Mouse (Mus musculus): Measurements from ENCODE around the gene Apba1. TPM values are rescaled to one million over a fixed set of nuclear protein-coding genes. Genes with fewer than 3 reads are reported as not detected.

The Apba1 gene
- polyA plus RNA-seq, 1 experiment from 2014 or later = 6.0 TPM

- Histone ChIP-seq H3K9ac (no peak overlapping the region), H3K4me2 (replicated peaks) (no peak overlapping the region), H3K4me1 (peaks cover 11% of the 10 kb centered on the region), H3K27me3 (no peaks in the 10 kb centered on the region; the same call in 1 of the 2 replicates), H3K4me3 (no peak overlapping the region), H3K36me3 (peaks cover 21% of the 10 kb centered on the region), H3K9me3 (replicated peaks) (no peaks in the 10 kb centered on the region), H3K27ac (no peak overlapping the region)
- peak; percentile 32; the same call in 1 of the 2 replicates for ATAC-seq (ENCODE audit: low FRiP score)
- 21% methylated on average over 11 of the region's 12 CpGs for WGBS
These were observed 189.8 kb downstream of the Apba1 start for GRCm38 (mm10) chr19:23948301-23949000.

- Histone ChIP-seq H3K4me2 (replicated peaks) (no peak overlapping the region), H3K4me1 (peaks cover 17% of the 10 kb centered on the region), H3K9ac (no peak overlapping the region), H3K27me3 (no peaks in the 10 kb centered on the region), H3K4me3 (no peak overlapping the region), H3K9me3 (replicated peaks) (no peaks in the 10 kb centered on the region), H3K27ac (no peak overlapping the region), H3K36me3 (no peaks in the 10 kb centered on the region)
- ATAC-seq (ENCODE audit: low FRiP score) = no peak
- WGBS = 91% methylated on average over 8 of the region's 8 CpGs
These were observed 196.8 kb downstream of the Apba1 start for GRCm38 (mm10) chr19:23955461-23955860.

GRCm38 (mm10) chr19:23956299-23956975 lies 197.8 kb downstream of the Apba1 start:
- no peaks in the 10 kb centered on the region for H3K9me3 ChIP-seq (replicated peaks)
- H3K27me3 ChIP-seq = no peaks in the 10 kb centered on the region
- no peaks in the 10 kb centered on the region for H3K36me3 ChIP-seq
- no peak overlapping the region for H3K27ac ChIP-seq
- H3K4me3 ChIP-seq = no peak overlapping the region
- H3K4me1 ChIP-seq = peaks cover 25% of the 10 kb centered on the region
- H3K9ac ChIP-seq = no peak overlapping the region
- WGBS = 64% methylated on average over 17 of the region's 17 CpGs
- ATAC-seq (ENCODE audit: low FRiP score) = no peak
- H3K4me2 ChIP-seq (replicated peaks) = no peak overlapping the region

- WGBS = 71% methylated on average over 7 of the region's 7 CpGs
- peaks cover 27% of the 10 kb centered on the region for H3K4me1 ChIP-seq
- ATAC-seq (ENCODE audit: low FRiP score) = no peak
- H3K27me3 ChIP-seq = no peaks in the 10 kb centered on the region
- no peak overlapping the region for H3K27ac ChIP-seq
- no peak overlapping the region for H3K9ac ChIP-seq
- H3K9me3 ChIP-seq (replicated peaks) = no peaks in the 10 kb centered on the region
- H3K4me2 ChIP-seq (replicated peaks) = no peak overlapping the region
- no peaks in the 10 kb centered on the region for H3K36me3 ChIP-seq
- H3K4me3 ChIP-seq = no peak overlapping the region
These were observed 198.9 kb downstream of the Apba1 start for GRCm38 (mm10) chr19:23957563-23957962.

GRCm38 (mm10) chr19:23958925-23959324 lies 200.2 kb downstream of the Apba1 start:
- no peaks in the 10 kb centered on the region for H3K36me3 ChIP-seq
- 41% methylated on average over 6 of the region's 6 CpGs for WGBS
- no peaks in the 10 kb centered on the region for H3K27me3 ChIP-seq
- no peak for ATAC-seq (ENCODE audit: low FRiP score)
- H3K9ac ChIP-seq = no peak overlapping the region
- H3K4me3 ChIP-seq = no peak overlapping the region
- H3K4me1 ChIP-seq = peaks cover 27% of the 10 kb centered on the region
- H3K4me2 ChIP-seq (replicated peaks) = no peak overlapping the region
- H3K9me3 ChIP-seq (replicated peaks) = no peaks in the 10 kb centered on the region
- no peak overlapping the region for H3K27ac ChIP-seq

- no peaks in the 10 kb centered on the region for H3K27me3 ChIP-seq
- H3K9me3 ChIP-seq (replicated peaks) = no peaks in the 10 kb centered on the region
- H3K4me2 ChIP-seq (replicated peaks) = no peak overlapping the region
- ATAC-seq (ENCODE audit: low FRiP score) = peak; percentile 35
- H3K4me3 ChIP-seq = no peak overlapping the region
- peaks cover 27% of the 10 kb centered on the region for H3K4me1 ChIP-seq
- H3K9ac ChIP-seq = no peak overlapping the region
- H3K36me3 ChIP-seq = no peaks in the 10 kb centered on the region
- H3K27ac ChIP-seq = no peak overlapping the region; the same call in 1 of the 2 replicates
- 53% methylated on average over 7 of the region's 7 CpGs for WGBS
These were observed 201.2 kb downstream of the Apba1 start for GRCm38 (mm10) chr19:23959870-23960269.

GRCm38 (mm10) chr19:23960275-23960674 lies 201.6 kb downstream of the Apba1 start:
- Histone ChIP-seq H3K27me3 (no peaks in the 10 kb centered on the region), H3K4me2 (replicated peaks) (no peak overlapping the region), H3K4me3 (no peak overlapping the region), H3K4me1 (peaks cover 27% of the 10 kb centered on the region), H3K9me3 (replicated peaks) (no peaks in the 10 kb centered on the region), H3K27ac (peak overlapping the region; percentile 62), H3K36me3 (no peaks in the 10 kb centered on the region), H3K9ac (no peak overlapping the region)
- peak; percentile 58 for ATAC-seq (ENCODE audit: low FRiP score)
- 31% methylated on average over 3 of the region's 3 CpGs for WGBS

- peak overlapping the region; percentile 62 for H3K27ac ChIP-seq
- H3K4me2 ChIP-seq (replicated peaks) = no peak overlapping the region
- H3K4me3 ChIP-seq = no peak overlapping the region
- no peaks in the 10 kb centered on the region for H3K36me3 ChIP-seq
- H3K27me3 ChIP-seq = no peaks in the 10 kb centered on the region
- H3K4me1 ChIP-seq = peaks cover 27% of the 10 kb centered on the region
- no peaks in the 10 kb centered on the region for H3K9me3 ChIP-seq (replicated peaks)
- WGBS = 64% methylated on average over 6 of the region's 6 CpGs
- ATAC-seq (ENCODE audit: low FRiP score) = peak; percentile 44
- H3K9ac ChIP-seq = 0 out of 2 replicates have a peak overlapping the region, but pooled peaks have one; percentile 13
These were observed 202.3 kb downstream of the Apba1 start for GRCm38 (mm10) chr19:23960831-23961447.

GRCm38 (mm10) chr19:23961516-23961915 lies 202.8 kb downstream of the Apba1 start:
- Histone ChIP-seq H3K9me3 (replicated peaks) (no peaks in the 10 kb centered on the region), H3K9ac (no peak overlapping the region), H3K4me3 (no peak overlapping the region), H3K27ac (no peak overlapping the region), H3K4me2 (replicated peaks) (no peak overlapping the region), H3K27me3 (no peaks in the 10 kb centered on the region), H3K36me3 (no peaks in the 10 kb centered on the region), H3K4me1 (peaks cover 27% of the 10 kb centered on the region)
- ATAC-seq (ENCODE audit: low FRiP score) = peak; percentile 64
- WGBS = 3% methylated on average over 8 of the region's 8 CpGs

- H3K4me1 ChIP-seq = peaks cover 21% of the 10 kb centered on the region
- no peaks in the 10 kb centered on the region for H3K27me3 ChIP-seq
- no peak overlapping the region for H3K4me3 ChIP-seq
- no peaks in the 10 kb centered on the region for H3K36me3 ChIP-seq
- no peaks in the 10 kb centered on the region for H3K9me3 ChIP-seq (replicated peaks)
- no peak overlapping the region for H3K4me2 ChIP-seq (replicated peaks)
- H3K9ac ChIP-seq = no peak overlapping the region
- WGBS = 63% methylated on average over 10 of the region's 10 CpGs
- no peak overlapping the region for H3K27ac ChIP-seq
- ATAC-seq (ENCODE audit: low FRiP score) = no peak
These were observed 205.8 kb downstream of the Apba1 start for GRCm38 (mm10) chr19:23964401-23964910.

GRCm38 (mm10) chr19:23966376-23966775 lies 207.7 kb downstream of the Apba1 start:
- no peaks in the 10 kb centered on the region for H3K36me3 ChIP-seq
- 94% methylated on average over 9 of the region's 9 CpGs for WGBS
- no peak overlapping the region for H3K4me3 ChIP-seq
- no peaks in the 10 kb centered on the region for H3K27me3 ChIP-seq
- no peaks in the 10 kb centered on the region for H3K9me3 ChIP-seq (replicated peaks)
- no peak overlapping the region for H3K27ac ChIP-seq
- ATAC-seq (ENCODE audit: low FRiP score) = no peak
- no peak overlapping the region for H3K9ac ChIP-seq
- H3K4me2 ChIP-seq (replicated peaks) = no peak overlapping the region
- H3K4me1 ChIP-seq = 0 out of 2 replicates have a peak, but pooled peaks cover 2% of the 10 kb centered on the region

GRCm38 (mm10) chr19:23967156-23967555 lies 208.5 kb downstream of the Apba1 start:
- Histone ChIP-seq H3K4me1 (no peaks in the 10 kb centered on the region), H3K9me3 (replicated peaks) (no peaks in the 10 kb centered on the region), H3K27ac (no peak overlapping the region), H3K27me3 (no peaks in the 10 kb centered on the region), H3K9ac (no peak overlapping the region), H3K4me3 (no peak overlapping the region), H3K4me2 (replicated peaks) (no peak overlapping the region), H3K36me3 (no peaks in the 10 kb centered on the region)
- WGBS = 60% methylated on average over 2 of the region's 2 CpGs
- no peak for ATAC-seq (ENCODE audit: low FRiP score)
